Mouse (Mus musculus) heart, adult 8-10 months (tissue): ENCODE results near the gene Stpg3. TPM values are rescaled to one million over a fixed set of nuclear protein-coding genes. Genes with fewer than 3 reads are reported as not detected.

Experiments
- DNase-seq: peaks from one replicate; pipeline ENCODE4 v3.0.0; 2022; ENCODE audit warnings: low spot score
- total RNA-seq, 4 experiments: library from RNA; stranded (reverse); gene quantifications; 2 replicates each; pipeline ENCODE4 v1.2.4; 2022

Gene Stpg3
- total RNA-seq, 4 experiments from 2014 or later = not detected

GRCm38 (mm10) chr2:25210686-25211085 is 3.8 kb downstream of the Stpg3 start:
- no peak for DNase-seq

- DNase-seq = no peak
Measured at GRCm38 (mm10) chr2:25207593-25207992, 6.8 kb downstream of the Stpg3 start.

GRCm38 (mm10) chr2:25203631-25204214 is 10.7 kb downstream of the Stpg3 start:
- no peak for DNase-seq

GRCm38 (mm10) chr2:25200631-25201030 is 13.8 kb downstream of the Stpg3 start:
- DNase-seq = no peak

DNA sequence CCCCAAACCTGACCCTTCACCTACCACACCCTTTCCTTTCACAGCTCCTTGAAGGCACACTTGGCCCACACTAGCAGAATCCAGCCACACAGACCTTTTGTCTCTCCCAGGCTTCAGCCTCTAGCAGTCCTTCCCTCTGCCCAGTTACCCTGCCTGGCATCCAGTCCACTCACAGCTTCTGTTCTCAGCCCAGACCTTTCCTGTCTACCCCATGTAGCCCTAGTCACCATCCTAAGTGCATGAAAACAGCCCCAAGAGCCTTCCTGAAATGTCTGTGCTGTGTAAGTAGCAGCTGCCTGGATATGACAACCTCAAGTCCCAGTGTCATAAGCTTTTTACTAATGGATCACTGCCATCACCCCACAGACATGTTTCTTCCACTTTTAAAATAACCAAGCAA is 16.5 kb downstream of the Stpg3 start:
- DNase-seq = no peak

DNA sequence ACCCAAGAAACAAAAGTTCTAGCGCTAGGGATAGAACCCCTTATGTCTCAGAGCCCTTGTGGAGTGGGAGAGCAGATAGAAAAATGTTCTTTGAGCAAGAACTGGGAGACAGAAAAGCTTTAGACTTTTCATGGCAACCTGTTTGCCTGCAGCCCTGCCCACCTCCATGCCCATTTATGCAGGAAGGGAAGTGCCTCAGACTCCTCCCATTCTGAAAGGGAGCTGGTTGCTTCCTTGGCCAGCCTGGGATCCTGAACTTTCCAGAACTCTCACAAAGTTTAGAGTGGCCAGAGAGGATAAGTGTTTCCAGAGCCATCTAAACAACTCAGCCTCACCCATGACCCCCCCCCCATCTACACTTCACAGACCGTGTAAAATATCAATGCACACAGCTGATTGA is 17.2 kb downstream of the Stpg3 start:
- DNase-seq = peak; percentile 30

DNA sequence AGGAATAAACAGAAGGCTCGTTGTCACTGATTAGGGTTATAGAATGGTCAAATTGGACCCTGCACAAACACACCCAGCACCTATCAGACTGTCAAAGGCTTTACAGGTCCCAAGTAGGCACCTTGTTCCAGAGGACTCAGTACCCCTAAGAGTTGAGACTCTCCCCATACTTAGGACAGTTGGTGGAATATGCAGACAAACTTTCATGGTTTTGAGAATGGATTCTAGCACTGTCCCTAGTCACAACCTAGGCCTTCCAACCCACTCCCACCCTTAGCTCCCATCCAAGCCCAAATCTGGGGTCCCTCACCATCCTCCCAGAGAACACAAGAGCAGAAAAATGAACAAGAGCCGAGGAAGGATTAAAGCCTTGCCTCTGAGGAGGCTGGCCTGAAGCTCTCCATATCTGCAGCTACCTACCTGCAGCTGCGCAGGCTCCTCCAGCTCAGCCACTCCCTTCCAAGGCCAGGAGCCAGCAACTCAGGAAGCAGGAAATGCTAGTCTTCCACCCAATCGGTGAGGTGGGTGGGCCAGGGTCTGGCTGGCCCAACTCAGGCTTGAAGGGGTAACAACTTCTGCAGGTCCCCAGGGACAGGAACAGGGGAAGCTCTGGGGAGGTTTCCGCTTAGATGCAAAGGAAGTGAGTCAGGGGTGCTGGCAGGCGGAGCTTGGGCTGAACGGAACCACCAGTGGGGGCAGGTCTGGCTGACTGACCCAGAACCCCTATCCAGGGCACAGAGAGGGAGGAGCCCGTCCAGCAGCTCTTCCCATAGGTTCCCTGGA is 18.1 kb downstream of the Stpg3 start, which contains the start of gene Tor4a:
Gene Tor4a (minus strand): TSS at position 715 of the 783 bp plus-strand sequence.
- peak; percentile 94 for DNase-seq

GRCm38 (mm10) chr2:25195211-25196156 is 19.0 kb downstream of the Stpg3 start:
- peak; percentile 82 for DNase-seq

- peak; percentile 38 for DNase-seq
Measured at GRCm38 (mm10) chr2:25194486-25195171, 19.8 kb downstream of the Stpg3 start.

GRCm38 (mm10) chr2:25194006-25194405 is 20.4 kb downstream of the Stpg3 start:
- DNase-seq = no peak

GRCm38 (mm10) chr2:25193330-25193770 is 21.1 kb downstream of the Stpg3 start:
- DNase-seq = peak; percentile 87

DNA sequence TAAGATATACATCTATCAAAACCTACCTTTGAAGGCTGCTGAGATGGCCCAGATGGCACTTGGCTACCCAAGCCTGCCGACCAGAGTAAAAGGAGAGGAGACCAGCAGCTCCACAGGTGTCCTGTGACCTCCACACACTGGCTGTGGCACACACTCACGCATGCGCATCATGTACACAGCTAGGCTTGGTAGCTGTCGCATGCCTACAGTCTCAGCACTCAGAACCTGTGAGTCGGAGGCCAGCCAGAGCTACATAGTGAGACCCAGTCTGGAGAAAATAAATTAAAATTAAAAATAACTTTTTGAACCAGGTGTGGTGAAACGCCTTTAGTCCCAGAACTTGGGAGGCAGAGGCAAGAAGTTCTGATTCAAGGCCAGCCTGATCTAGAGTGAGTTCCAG is 26.6 kb downstream of the Stpg3 start:
- no peak for DNase-seq

DNA sequence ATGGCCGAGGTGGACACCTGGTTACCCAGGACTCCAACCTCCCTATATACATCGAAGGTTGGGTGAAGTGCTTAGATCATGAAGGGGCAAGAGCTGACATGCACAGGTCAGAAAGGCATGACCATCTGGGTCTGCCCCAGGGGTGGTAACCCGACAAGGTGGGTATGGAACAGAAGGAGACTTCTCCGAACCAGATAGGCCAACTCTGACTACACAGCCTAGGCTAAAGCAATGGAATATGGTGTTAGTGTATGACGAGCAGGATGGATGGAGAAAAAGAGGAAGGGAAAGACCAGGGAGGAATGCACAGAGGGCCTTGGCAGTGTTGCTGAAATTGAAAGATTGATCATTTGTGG is 27.9 kb downstream of the Stpg3 start:
- no peak for DNase-seq

DNA sequence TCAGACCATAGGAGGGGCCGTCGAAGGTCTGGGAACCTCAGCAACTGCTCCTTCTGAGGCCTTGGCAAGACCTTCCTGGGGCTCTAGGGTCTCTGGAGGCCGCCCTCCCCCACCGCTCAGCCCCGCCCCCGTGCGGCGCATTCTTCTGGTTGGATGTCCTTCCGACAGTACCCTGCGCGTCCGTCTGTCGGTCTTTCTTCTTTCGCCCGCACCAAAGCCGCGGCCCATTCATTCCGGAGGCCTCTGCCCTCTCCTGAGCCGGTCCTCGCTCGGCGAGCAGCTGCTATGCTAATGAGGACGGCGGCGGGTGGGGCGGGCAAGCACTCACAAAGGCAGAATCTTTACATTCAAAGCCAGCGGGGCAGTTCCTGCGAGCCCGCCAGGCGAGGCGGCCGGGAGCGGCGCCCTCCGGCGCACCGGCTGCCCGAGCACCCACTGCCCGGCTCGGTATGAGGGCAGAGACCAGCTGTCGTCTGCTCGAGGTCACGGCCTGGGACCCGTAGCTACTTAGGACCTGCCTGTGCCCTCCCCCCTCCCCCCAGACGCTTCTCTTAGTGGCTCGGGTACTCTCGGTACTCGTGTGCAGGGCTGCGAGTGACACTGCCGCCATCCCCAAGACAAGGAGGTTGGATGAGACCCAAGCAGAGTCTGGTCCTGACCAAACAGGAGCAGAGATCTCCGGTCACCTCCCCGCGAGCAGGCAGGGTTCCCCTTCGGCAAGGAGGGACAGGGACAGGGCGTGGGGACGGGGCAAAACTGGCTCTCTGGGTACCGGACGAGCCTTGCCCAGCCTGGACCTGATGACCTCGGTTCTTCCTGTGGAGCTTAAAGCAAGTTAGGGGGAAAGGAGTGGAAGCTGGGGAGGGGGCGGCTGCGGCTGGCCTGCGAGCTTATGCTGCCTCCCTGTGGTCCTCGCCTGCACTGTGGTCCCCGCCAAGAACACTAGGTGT is 28.5 kb downstream of the Stpg3 start:
- DNase-seq = peak; percentile 40

DNA sequence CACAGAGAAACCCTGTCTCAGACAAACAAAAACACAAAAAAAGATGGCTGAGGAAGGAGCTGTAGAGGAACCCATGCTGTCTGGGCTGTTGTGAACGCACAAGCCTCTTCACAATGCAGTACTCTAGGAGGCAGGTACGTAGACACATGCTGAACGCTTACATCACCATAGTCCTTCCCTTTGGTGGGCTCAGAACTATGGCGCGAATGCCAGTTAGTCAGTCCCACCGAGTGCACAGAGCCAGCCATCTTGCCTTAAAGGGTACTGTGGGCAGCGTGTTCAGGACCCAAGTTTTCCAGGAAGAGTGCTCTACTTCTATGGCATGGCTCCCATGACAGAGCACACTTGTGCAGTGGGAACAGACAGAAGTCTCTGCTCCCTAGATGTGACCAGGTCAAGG is 29.9 kb downstream of the Stpg3 start:
- no peak for DNase-seq

DNA sequence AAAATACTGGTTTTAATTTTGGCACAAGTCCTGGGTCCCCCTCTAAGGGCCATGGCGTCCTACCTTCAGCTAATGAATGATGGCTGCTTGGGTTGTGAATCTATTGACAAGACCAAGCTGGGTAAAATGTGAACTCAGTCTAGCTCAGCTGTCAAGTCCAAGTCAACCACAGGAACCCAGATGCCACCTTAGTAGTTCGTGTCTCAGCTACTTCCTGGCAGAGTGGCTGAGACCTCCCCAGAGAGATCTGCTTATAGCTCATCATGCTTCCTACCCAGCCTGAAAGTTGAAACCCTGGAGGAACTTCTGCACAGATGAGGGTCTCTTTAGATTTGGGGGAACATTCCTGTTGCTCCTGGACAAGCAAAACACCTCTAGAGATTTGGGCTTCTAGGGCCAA is 31.1 kb downstream of the Stpg3 start:
- DNase-seq = no peak

DNA sequence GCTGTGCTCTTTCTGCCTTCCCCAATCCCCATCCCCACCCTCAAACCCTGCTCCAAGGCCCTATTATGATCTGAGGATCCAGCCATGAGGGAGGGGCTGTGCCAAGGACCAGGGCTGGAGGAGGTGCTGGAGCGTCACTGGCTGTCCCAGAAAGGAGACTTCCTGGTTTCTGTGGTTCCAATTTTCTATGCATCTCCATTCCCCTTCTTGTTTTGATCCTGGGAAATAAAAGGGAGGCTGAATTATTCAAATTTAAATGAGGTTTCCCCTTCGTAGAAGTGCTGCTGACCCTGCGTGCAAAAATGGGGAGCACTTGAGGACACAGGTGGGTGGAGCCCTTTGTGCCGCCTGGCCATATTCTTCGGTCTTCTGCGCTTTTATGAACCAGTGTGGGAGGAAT is 31.8 kb downstream of the Stpg3 start:
- no peak for DNase-seq

- no peak for DNase-seq
Measured at GRCm38 (mm10) chr2:25181891-25182397, 32.5 kb downstream of the Stpg3 start.

DNA sequence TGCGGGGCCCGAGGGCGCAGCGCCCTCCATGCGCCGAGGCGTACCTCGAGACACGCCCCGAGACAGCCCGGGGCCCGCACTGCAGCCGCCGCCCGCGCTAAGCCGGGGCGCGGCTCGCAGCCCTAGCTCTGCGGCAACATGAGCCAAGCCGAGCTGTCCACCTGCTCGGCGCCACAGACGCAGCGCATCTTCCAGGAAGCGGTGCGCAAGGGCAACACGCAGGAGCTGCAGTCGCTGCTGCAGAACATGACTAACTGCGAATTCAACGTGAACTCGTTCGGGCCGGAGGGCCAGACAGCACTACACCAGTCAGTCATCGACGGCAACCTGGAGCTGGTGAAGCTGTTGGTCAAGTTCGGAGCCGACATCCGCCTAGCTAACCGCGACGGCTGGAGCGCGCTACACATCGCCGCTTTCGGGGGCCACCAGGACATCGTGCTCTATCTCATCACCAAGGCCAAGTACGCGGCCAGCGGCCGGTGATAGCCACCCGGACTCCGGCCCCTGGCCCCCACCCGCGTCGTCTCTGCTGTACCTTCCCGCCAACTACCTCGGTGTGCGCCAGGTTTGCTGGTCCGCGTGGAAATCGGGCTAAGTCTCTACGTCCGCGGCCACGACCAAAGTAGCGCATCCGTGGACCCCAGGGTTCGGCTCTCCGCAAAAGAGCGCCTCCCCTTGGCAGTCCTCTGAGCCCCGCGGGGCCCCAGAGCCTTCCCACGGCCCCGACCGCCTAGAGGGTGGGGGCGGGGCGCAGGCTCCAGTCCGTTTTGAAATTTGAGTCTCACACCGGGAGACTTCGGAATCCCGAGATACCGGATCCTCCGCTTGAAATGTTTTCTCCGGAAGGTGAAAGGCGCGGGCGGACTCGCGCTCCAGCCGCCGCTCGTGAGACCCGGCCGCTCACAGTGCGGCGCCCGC is 33.2 kb downstream of the Stpg3 start:
- DNase-seq = no peak
